Mouse (Mus musculus): Measurements from ENCODE around the gene Ano2. TPM values are rescaled to one million over a fixed set of nuclear protein-coding genes. Genes with fewer than 3 reads are reported as not detected.
A peak's percentile ranks its signal among the peaks of the same experiment; 100 is the strongest.

Ano2 gene
- polyA plus RNA-seq, 1 experiment from 2014 or later: 0.12 TPM

GRCm38 (mm10) chr6:125762851-125763519 is 72.8 kb downstream of the Ano2 start:
- DNase-seq (ENCODE audit: extremely low spot score, low spot score): no peak
- Histone ChIP-seq H3K4me3 (no peak overlapping the region), H3K9me3 (no peaks in the 10 kb centered on the region), H3K36me3 (replicated peaks) (no peaks in the 10 kb centered on the region), H3K4me1 (no peaks in the 10 kb centered on the region), H3K27ac (no peak overlapping the region), H3K27me3 (ENCODE audit: poor library complexity, severe bottlenecking) (no peaks in the 10 kb centered on the region)
- 88% methylated on average over 11 of the region's 11 CpGs for WGBS

DNA sequence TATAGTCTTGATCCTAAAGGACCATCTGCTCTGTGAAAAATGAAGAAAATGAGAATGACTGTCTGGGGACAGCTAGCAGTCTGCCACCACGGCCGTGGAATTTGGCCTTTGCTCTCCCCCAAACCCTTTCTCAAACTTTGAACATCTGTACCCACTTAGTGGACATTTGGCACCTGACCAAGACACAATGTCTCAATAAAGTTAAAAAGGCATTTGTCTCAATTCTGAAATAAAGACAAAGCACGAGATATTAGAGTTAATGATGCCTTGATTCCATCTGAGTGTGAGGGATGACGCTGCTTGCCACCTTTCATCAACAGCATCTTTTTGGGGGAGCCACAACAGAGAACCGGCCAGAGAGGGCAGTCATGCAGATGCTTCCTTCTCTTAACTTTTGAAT is 83.0 kb downstream of the Ano2 start:
- no peak for DNase-seq (ENCODE audit: extremely low spot score, low spot score)
- WGBS: 67% methylated on average over 5 of the region's 5 CpGs
- no peaks in the 10 kb centered on the region for H3K9me3 ChIP-seq
- no peaks in the 10 kb centered on the region for H3K27me3 ChIP-seq (ENCODE audit: poor library complexity, severe bottlenecking)
- H3K36me3 ChIP-seq (replicated peaks): no peaks in the 10 kb centered on the region
- H3K27ac ChIP-seq: no peak overlapping the region
- 0 out of 2 replicates have a peak, but pooled peaks cover 2% of the 10 kb centered on the region for H3K4me1 ChIP-seq
- no peak overlapping the region for H3K4me3 ChIP-seq

DNA sequence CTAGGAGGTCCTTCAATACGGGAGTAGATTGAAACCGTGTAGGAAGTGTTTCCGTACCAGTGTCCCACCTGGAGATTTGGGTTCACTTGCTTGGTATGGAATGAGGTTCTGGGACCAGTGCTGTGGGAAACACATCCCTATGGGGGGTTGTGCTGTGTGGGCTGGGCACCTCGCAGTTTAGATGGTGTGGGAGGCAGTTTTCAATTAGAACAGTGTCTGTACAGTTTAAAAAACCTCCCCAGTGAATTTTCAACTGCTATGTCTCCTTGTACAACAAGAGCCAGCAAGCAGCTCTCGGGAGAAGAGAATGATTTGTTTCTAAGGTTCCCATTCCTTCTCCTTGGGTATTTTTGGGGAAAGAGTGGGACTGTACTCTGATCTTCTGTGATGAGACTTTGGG is 86.1 kb downstream of the Ano2 start:
- 84% methylated on average over 5 of the region's 5 CpGs for WGBS
- H3K4me1 ChIP-seq: 0 out of 2 replicates have a peak, but pooled peaks cover 2% of the 10 kb centered on the region
- no peak overlapping the region for H3K27ac ChIP-seq
- no peaks in the 10 kb centered on the region for H3K27me3 ChIP-seq (ENCODE audit: poor library complexity, severe bottlenecking)
- H3K4me3 ChIP-seq: no peak overlapping the region
- DNase-seq (ENCODE audit: extremely low spot score, low spot score): no peak
- H3K9me3 ChIP-seq: no peaks in the 10 kb centered on the region
- H3K36me3 ChIP-seq (replicated peaks): no peaks in the 10 kb centered on the region

- WGBS: 77% methylated on average over 8 of the region's 8 CpGs
- H3K9me3 ChIP-seq: no peaks in the 10 kb centered on the region
- H3K4me1 ChIP-seq: peaks cover 22% of the 10 kb centered on the region
- 0 out of 2 replicates have a peak, but pooled peaks cover 2% of the 10 kb centered on the region for H3K27me3 ChIP-seq (ENCODE audit: poor library complexity, severe bottlenecking)
- no peak for DNase-seq (ENCODE audit: extremely low spot score, low spot score)
- H3K4me3 ChIP-seq: no peak overlapping the region
- H3K36me3 ChIP-seq (replicated peaks): no peaks in the 10 kb centered on the region
- H3K27ac ChIP-seq: no peak overlapping the region
These were observed 112.7 kb downstream of the Ano2 start for GRCm38 (mm10) chr6:125802954-125803353.

GRCm38 (mm10) chr6:125803364-125804011 is 113.3 kb downstream of the Ano2 start:
- peak; percentile 16 for DNase-seq (ENCODE audit: extremely low spot score, low spot score)
- peak overlapping the region; percentile 58 for H3K27ac ChIP-seq
- H3K4me3 ChIP-seq: no peak overlapping the region
- no peaks in the 10 kb centered on the region for H3K9me3 ChIP-seq
- H3K4me1 ChIP-seq: peaks cover 22% of the 10 kb centered on the region
- WGBS: 36% methylated on average over 20 of the region's 20 CpGs
- H3K27me3 ChIP-seq (ENCODE audit: poor library complexity, severe bottlenecking): 0 out of 2 replicates have a peak, but pooled peaks cover 2% of the 10 kb centered on the region
- H3K36me3 ChIP-seq (replicated peaks): no peaks in the 10 kb centered on the region

- Histone ChIP-seq H3K9me3 (no peaks in the 10 kb centered on the region), H3K4me3 (no peak overlapping the region), H3K36me3 (replicated peaks) (no peaks in the 10 kb centered on the region), H3K27ac (peak overlapping the region; percentile 62; the same call in 1 of the 2 replicates), H3K4me1 (peaks cover 29% of the 10 kb centered on the region), H3K27me3 (ENCODE audit: poor library complexity, severe bottlenecking) (no peaks in the 10 kb centered on the region)
- peak; percentile 18 for DNase-seq (ENCODE audit: extremely low spot score, low spot score)
- WGBS: 68% methylated on average over 9 of the region's 9 CpGs
These were observed 118.9 kb downstream of the Ano2 start for GRCm38 (mm10) chr6:125808996-125809649.

- Histone ChIP-seq H3K9me3 (no peaks in the 10 kb centered on the region), H3K4me3 (no peak overlapping the region), H3K27ac (peak overlapping the region; percentile 56; the same call in 1 of the 2 replicates), H3K4me1 (peaks cover 21% of the 10 kb centered on the region; the same call in 1 of the 2 replicates), H3K27me3 (ENCODE audit: poor library complexity, severe bottlenecking) (no peaks in the 10 kb centered on the region), H3K36me3 (replicated peaks) (no peaks in the 10 kb centered on the region)
- 42% methylated on average over 2 of the region's 2 CpGs for WGBS
- DNase-seq (ENCODE audit: extremely low spot score, low spot score): no peak
These were observed 121.2 kb downstream of the Ano2 start for GRCm38 (mm10) chr6:125811395-125811794.

DNA sequence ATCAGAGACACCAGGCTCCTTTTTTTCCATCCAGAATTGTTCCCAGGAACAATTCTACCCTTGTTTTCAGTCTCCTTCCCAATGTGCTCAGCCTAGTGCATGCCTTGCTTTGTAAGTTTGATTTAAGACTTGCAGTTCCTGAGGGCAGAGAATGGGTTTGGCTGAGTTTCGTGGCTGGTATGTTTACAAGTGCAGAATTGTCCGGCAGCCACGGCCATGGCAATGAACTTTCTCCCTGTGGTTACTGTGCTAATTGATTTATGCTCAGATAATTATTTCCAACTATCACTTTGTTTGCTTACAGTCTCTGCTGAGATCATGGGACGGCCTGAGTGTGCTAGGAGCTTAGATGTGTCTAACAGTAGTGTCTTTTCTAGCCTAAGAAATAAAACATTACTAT is 147.9 kb downstream of the Ano2 start:
- Histone ChIP-seq H3K27me3 (ENCODE audit: poor library complexity, severe bottlenecking) (no peaks in the 10 kb centered on the region), H3K4me3 (no peak overlapping the region), H3K27ac (no peak overlapping the region), H3K9me3 (no peaks in the 10 kb centered on the region), H3K36me3 (replicated peaks) (no peaks in the 10 kb centered on the region), H3K4me1 (no peaks in the 10 kb centered on the region)
- DNase-seq (ENCODE audit: extremely low spot score, low spot score): no peak
- 82% methylated on average over 4 of the region's 4 CpGs for WGBS

DNA sequence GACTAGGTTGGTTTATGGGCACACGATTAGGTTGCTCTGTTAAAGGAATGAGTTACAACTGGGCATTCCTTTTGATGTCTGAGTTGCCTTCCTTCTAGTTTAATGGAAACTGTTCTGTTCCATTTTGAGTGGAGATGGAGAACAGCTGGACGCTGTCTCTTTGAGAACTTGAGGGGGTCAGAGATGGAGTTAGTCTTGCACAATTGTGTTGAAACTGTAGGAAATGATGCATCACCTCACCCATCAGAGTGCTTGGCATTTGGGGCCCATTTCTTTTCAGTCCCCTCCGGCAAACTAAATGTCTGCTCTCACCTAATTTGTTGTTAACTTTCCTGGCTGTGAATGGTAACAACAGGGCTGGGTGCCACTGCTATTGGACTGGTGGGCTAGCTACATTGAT is 151.1 kb downstream of the Ano2 start:
- H3K9me3 ChIP-seq: no peaks in the 10 kb centered on the region
- H3K4me1 ChIP-seq: no peaks in the 10 kb centered on the region
- no peak overlapping the region for H3K27ac ChIP-seq
- H3K36me3 ChIP-seq (replicated peaks): no peaks in the 10 kb centered on the region
- no peaks in the 10 kb centered on the region for H3K27me3 ChIP-seq (ENCODE audit: poor library complexity, severe bottlenecking)
- no peak for DNase-seq (ENCODE audit: extremely low spot score, low spot score)
- H3K4me3 ChIP-seq: no peak overlapping the region
- WGBS: 89% methylated on average over 3 of the region's 3 CpGs

- H3K9me3 ChIP-seq: no peaks in the 10 kb centered on the region
- no peaks in the 10 kb centered on the region for H3K36me3 ChIP-seq (replicated peaks)
- no peak overlapping the region for H3K4me3 ChIP-seq
- no peaks in the 10 kb centered on the region for H3K27me3 ChIP-seq (ENCODE audit: poor library complexity, severe bottlenecking)
- no peak for DNase-seq (ENCODE audit: extremely low spot score, low spot score)
- no peaks in the 10 kb centered on the region for H3K4me1 ChIP-seq
- WGBS: 91% methylated on average over 4 of the region's 4 CpGs
- no peak overlapping the region for H3K27ac ChIP-seq
These were observed 161.0 kb downstream of the Ano2 start for GRCm38 (mm10) chr6:125851196-125851595.

DNA sequence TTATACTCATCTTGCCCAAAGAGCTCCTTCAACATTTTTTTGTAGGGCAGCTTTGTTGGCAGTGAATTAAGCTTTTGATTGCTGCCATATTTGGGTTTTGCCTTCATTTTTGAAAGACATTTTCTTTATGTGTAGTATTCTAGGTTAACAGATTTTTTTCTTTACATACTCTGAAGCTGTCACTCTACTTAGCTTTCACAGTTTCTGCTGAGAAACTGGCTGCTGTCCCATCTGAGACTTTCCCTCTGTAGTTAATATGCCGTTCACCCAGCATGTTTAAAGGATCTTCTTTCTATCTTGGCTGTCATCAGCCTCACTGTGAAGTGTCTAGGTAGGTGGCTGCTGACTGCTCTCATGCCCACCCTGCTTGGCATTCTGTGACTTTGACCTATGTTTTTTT is 168.1 kb downstream of the Ano2 start:
- H3K27me3 ChIP-seq (ENCODE audit: poor library complexity, severe bottlenecking): no peaks in the 10 kb centered on the region
- WGBS: 81% methylated on average over 1 of the region's 1 CpGs
- no peaks in the 10 kb centered on the region for H3K4me1 ChIP-seq
- DNase-seq (ENCODE audit: extremely low spot score, low spot score): no peak
- no peak overlapping the region for H3K27ac ChIP-seq
- H3K9me3 ChIP-seq: no peaks in the 10 kb centered on the region
- no peak overlapping the region for H3K4me3 ChIP-seq
- no peaks in the 10 kb centered on the region for H3K36me3 ChIP-seq (replicated peaks)

- peaks cover 8% of the 10 kb centered on the region; the same call in 1 of the 2 replicates for H3K4me1 ChIP-seq
- no peaks in the 10 kb centered on the region for H3K27me3 ChIP-seq (ENCODE audit: poor library complexity, severe bottlenecking)
- H3K9me3 ChIP-seq: no peaks in the 10 kb centered on the region
- DNase-seq (ENCODE audit: extremely low spot score, low spot score): peak; percentile 20
- 16% methylated on average over 2 of the region's 2 CpGs for WGBS
- no peak overlapping the region for H3K4me3 ChIP-seq
- no peak overlapping the region for H3K27ac ChIP-seq
- H3K36me3 ChIP-seq (replicated peaks): no peaks in the 10 kb centered on the region
These were observed 178.3 kb downstream of the Ano2 start for GRCm38 (mm10) chr6:125868516-125868915.

DNA sequence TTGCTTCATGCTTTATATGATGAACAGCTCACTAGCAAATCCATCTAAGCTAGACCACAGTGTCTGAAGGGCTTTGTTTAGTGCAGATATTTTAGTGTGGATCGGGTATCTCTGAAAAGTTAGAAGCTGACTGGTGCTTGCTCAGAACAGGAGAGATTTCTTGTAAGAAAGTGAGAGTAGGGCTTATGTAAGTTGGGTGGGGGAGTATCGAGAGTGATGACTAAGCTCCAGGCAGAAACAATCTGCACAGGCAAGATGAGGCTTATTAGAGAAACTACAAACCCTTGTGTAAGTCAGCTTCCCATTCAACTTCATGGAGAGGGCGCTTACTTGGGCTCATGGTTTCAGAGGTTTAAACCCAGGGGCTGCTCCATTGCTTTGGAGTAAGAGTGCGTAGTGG is 181.3 kb downstream of the Ano2 start:
- H3K4me1 ChIP-seq: peaks cover 3% of the 10 kb centered on the region; the same call in 1 of the 2 replicates
- H3K27me3 ChIP-seq (ENCODE audit: poor library complexity, severe bottlenecking): no peaks in the 10 kb centered on the region
- DNase-seq (ENCODE audit: extremely low spot score, low spot score): no peak
- 88% methylated on average over 4 of the region's 4 CpGs for WGBS
- H3K9me3 ChIP-seq: no peaks in the 10 kb centered on the region
- no peak overlapping the region for H3K4me3 ChIP-seq
- no peaks in the 10 kb centered on the region for H3K36me3 ChIP-seq (replicated peaks)
- no peak overlapping the region for H3K27ac ChIP-seq

Measured in forebrain, embryonic 10.5 days (tissue).